Mouse (Mus musculus) cerebellum, adult 11-12 months (tissue): ENCODE measurements around the gene Gm20517.
A peak's percentile ranks its signal among the peaks of the same experiment; 100 is the strongest.
"Not testable (repeated sequence)": the region's sequence is repeated elsewhere in the genome, so short reads cannot be mapped to it uniquely, and the experiment has no call there.

Experiments used
- DNase-seq: peaks from one replicate; pipeline ENCODE4 v3.0.0; 2022

The Gm20517 gene

DNA sequence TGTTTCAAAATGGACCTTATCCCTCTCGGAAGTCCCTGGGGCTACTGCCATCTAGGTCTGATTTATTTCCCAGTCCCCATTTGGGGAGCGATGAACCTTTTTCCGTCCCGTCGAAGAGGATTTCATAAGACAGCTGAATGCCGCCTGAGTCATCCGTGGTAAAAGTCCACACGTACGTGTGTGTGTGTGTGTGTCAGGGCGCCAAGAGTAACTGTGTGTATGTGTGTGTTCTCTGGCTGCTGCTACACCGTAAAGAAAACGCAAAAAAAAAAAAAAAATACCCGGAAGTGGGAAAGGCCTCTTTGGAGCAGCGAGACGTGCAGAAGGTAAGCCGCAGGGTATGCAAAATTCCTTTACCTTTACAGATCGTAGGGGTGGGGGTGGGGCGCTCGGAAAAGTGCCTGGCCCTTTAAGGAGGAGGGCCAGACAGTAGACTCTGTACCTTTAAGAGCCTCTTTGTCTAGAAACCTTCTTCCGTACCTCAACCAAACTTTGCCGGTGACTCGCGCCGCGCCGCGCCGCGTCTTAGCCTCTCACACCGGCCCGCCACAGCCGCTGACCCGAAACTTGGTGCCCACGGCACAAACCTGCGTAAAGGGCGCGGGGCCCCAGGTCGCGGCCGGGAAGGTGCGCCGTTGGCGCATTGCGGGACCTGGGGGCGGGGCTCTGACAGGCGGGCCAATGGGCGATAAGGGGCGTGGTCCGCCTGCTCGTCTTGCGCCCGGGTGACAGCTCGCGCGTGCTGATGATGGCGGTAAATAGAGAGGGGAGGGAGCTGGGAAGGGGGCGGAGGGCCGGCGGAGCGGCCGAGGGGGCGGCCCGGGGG lies 17.7 kb downstream of the Gm20517 start:
- DNase-seq, result peak; percentile 95

DNA sequence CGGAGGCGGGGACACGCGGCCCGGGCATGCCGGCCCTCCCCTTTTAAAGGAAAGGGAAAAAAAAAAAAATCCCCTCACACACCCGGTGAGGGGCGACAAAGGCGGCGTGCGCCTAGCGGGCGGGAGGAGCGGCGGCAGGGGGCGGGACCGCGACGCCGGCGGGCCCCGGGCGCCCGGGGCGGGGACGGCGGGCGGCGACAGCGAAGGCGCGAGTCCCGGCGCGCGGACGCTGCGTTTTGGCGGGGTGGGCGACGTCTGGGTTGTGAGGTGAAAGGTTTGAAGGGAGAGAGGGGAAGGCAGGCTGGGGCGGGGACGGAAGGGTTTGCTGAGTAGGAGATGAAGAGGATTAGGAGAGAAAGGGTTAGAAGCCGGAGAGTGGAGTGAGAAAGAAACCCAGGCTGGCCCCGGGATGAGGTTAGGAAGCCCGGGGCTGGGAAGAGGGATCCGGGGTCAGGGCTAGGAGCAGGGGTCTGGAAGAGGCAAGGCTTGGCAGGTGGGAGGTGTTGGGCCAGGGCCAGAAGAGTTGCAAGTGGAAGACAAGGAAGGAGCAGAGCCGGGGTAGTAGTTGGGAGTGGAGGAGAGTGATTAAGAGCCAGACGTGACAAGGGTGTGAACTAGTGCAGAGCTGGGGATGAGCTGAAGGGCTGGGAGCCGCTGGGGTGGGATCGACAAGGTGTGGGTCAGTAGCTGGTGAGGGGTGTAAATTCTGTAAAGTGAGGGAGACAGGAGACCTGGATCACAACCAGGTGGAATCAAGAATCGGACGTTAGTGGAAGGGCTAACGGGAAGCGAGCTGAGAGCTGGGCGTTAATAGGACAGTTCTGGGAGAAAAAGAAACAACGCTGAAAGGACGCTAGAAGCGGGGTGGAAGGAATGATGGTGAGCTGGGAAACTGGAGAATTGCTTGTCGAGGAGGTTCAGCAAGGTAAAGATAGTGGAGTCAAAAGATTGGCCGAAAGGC lies 18.6 kb downstream of the Gm20517 start:
- DNase-seq, result peak; percentile 81

DNA sequence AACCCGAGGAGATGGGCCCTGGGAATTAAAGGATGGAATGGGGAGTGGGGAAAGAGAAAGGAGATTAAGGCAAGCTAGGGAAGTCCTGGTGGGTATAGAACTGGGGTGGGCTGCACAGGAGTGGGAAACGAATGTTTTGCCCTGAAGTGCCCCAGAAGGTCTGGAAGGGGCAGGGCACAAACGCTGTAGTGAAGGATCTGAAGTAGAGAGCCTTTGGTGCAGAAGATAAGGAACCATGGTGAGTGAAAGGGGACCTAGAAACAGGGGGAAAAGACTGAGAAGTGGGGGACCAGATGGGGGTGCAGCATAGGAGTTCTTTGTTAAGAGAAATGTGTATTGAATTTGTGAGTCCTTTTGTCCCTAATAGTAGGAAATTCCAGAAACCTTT lies 19.3 kb downstream of the Gm20517 start, which contains the start of gene Usp49:
Usp49 (plus strand) TSS at position 13 of the 388 bp plus-strand sequence.
- no peak for DNase-seq

DNA sequence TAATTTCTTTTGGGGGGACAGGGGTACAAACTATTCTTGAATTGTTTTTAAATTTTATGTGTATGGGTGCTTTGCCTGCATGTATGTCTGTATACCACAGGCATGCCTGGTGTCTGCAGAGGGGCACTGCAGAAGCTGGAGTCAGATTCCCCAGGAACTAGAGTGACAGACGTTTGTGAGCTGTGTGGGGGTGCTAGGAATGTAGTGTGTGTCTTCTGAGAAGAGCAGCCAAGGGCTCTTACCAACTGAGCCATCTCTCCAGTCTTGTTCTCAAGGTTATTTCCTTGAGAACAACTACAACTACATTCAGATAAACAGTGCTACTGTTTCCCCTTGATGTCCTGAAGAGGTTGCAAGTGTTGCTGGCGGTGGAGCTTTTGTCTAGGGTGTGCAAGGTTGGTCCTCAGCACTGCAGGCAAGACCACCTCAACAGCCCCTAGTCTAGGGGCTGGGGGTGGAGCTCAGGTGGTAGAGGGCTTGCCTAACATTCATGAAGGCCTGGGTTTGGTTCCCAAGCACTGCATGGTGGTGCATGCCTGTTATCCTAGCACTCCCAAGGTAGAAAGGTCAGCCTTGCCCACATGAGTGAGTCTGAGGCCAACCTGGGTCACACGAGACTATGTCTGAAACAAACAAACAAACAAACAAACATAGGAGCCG lies 20.9 kb downstream of the Gm20517 start:
- DNase-seq, result no peak

DNA sequence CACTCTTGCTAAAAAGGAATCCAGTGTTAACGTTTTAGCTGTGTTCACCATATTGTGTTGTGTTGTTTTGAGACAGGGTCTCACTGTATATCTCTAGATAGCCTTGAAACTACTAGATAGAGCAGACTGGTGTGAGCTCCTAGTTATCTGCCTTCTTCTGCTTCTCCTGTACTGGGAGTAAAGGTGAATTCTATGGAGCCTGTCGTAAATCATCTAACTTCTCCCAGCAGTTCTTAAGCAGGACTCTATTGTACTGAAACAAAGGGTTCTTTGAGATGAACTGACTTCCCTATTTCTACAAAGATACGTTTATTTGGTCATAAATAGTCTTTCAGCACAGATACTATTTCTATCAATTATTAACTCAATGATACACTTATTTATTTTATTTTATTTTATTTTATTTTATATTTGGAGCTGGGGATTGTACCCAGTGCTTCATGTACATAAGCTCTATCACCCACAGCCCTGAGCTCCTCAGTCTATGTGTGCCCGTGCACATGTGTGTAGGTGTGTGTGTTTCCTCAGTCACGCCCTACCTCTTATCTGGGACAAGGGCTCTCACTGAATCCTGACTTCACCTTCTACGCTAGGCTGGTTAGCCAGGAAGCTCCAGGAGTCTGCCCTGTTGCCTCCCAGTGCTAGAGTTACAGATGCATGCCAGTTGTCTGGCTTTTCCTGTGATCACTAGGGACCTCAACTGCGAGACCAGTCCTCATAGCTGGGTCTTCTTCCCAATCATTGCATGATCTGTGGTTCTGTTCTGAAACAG lies 22.8 kb downstream of the Gm20517 start:
- DNase-seq, result no peak

DNA sequence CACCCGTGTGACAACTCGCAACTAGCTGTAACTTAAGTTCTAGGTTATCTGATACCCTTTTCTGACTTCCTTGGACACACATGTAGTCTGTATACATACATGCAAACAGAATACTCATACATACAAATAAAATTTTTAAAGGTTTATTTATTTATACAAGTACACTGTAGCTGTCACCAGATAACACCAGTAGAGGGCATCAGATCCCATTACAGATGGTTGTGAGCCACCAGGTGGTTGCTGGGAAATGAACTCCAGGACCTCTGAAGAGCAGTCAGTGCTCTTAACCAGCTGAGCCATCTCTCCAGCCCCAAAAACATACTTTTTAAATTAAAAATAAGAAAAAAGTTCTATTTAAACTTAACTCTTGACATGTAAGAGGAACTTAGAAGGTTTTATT lies 31.6 kb downstream of the Gm20517 start:
- DNase-seq, result no peak

DNA sequence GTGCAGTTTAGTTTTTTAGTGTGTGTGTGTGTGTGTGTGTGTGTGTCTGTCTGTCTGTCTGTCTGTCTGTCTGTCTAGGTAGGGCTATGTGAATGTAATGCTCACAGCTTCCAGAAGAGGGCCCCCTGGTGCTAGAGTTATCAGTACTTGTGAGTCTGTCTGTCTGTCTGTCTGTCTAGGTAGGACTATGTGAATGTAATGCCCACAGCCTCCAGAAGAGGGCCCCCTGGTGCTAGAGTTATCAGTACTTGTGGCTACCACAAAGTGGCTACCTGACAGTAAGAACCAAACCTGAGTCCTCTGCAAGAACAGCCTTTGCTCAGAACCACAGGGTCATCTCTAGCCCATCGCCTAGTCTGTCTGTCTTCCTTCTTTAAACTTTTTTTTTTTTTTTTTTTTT lies 35.3 kb downstream of the Gm20517 start:
- no peak for DNase-seq

DNA sequence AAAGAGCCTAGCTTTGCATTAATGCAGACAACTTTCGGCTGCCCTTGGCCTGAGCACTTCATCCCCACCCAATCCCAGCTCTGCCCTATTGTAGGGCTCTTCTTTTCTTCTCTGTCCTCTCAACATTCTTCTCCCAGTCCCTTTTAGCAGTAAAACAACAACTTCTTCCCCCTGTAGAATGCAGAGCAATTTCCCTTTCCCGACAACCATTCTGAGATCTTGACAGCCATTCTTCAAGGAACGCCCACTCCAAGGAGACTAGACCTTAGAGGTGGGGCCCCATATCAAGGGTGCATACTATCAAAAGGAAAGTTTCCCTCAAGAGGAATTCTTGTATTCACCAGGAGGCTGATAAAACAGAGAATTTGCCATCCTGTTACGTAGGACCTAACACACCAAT lies 37.6 kb downstream of the Gm20517 start:
- no peak for DNase-seq

DNA sequence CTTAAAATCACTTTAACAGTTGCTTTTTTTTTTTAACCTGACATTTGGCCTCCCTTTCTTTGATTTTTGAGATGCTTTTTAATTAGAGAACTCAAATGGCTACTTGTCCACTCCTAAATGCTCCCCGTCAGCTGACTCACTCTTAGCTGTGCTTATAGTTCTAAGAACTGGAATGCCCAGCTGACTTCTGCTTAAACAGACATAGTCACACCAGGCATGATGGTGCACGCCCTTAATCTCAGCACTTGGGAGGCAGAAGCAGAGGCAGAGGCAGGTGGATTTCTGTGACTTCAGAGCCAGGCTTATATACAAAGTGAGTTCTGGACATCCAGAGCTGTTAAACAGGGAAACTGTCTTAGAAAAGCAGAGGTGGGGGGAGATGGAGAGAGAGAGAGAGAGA lies 40.6 kb downstream of the Gm20517 start:
- DNase-seq, result no peak

DNA sequence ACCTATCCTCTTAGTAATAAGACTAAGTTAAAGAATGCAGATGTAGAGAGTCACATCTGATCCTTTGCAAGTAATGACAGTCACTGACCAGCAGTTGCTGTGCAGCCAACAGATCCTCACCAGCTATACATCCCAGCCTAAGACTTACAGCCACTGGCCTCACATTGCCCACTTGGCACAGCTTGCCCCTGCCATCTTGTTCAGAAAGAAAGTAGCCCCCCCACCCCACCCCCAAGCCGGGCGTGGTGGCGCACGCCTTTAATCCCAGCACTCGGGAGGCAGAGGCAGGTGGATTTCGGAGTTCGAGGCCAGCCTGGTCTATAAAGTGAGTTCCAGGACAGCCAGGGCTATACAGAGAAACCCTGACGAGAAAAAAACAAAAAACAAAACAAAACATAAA lies 43.0 kb downstream of the Gm20517 start:
- not testable (repeated sequence) for DNase-seq

DNA sequence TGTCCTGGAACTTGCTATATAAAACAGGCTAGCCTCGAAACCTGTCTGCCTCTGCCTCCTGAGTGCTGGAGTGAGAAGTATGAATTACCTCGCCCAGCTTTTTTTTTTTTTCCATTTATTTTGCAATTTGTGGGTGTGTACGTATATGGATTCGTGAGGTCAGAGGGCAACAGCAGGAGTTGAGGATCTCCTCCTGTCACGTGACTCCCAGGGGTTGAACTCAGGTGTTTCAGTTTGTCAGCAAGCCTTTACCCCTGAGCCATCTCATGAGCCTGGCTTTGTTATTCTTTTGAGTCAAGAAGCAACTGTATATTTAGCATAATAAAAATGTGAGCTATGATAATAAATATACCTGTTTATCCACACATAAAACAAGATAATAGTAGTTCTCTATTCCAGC lies 44.3 kb downstream of the Gm20517 start:
- DNase-seq, result no peak

DNA sequence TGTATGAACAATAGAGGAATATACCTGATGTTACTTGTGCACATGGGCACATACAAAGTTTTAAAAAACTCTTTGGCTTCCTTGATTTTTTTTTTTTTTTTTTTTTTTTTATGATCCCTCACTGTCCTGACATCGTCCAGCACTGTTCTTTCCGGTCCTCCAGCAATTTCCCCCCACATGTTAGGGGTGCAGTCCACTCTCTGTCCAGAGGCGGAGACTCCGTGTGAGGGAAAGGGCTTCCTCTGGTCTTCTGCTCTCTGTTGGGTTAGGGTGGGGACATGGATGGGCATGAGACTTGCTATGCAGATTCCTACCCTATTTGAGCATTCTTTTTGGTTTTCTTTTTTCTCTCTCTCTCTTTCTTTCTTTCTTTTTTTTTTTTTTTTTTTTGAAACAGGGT lies 46.5 kb downstream of the Gm20517 start:
- no peak for DNase-seq

DNA sequence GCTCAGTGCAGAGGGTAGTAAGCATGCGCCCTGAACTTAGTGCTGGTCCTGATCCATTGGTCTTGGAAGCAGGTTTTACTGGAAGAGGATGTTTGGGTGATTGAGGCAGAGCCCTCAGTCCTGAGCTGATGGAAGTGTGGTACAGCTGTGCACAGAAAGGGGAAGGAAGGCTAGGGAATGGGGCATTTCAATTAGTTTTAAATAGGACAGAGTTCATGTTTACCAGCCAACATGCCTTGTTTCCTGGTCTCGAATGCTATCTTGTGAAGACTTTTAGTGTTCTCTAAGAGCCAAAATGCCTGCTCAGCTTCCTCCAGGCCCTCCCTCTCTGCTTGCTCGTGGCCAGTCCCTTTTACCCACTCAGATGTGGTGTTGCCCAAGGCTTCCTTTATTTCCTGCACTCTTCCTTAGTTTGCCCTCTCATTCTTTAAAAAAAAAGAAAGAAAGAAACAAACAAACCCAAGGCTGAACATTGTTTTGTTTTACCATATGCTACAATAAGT lies 47.4 kb downstream of the Gm20517 start:
- no peak for DNase-seq

DNA sequence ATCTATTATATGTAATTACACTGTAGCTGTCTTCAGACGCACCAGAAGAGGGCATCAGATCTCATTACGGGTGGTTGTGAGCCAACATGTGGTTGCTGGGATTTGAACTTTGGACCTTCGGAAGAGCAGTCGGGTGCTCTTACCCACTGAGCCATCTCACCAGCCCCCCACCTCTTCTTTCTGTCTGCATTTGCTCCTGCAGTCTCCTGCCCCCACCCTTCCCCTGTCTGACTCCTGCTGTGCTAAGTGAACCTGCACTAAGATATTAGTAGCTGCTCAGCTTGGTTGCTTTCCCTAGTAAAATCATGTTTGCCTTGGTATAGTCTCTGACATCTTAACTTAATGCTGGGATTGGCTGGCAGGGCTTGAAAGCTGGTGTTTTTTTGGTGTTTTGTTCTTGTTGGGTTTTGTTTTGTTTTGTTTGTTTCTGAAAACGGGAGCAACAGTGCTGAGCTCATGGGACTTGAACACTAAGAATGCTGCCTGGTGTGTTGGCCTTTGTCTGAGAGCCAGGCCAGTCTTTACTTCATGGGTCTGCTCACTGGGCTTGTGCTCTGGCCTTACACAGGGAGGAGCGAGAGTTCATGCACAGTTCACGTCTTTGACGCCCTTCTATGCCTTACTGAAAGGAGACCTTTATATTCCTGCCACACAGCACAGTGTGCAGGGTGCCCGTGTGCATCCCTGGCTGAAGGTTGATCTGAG lies 51.8 kb downstream of the Gm20517 start:
- DNase-seq, result no peak

DNA sequence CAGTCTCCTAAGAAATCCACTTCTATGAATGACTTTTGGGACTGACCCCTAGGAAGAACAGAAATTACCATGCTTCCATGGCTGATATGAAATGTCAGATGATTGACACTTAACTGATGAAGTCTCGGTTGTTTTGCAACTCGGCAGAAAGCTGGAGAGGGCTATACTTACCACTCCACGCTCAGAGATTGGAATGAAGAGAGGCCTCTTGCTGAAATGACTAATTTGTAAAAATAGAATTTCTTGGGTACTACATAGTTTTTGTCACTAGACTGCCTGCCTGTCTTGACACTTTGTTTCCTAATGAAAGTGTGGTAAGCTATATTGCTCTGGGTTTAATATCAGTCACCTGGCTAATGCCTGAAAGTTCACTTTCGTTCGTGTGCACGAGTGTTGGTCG lies 53.1 kb downstream of the Gm20517 start:
- no peak for DNase-seq

DNA sequence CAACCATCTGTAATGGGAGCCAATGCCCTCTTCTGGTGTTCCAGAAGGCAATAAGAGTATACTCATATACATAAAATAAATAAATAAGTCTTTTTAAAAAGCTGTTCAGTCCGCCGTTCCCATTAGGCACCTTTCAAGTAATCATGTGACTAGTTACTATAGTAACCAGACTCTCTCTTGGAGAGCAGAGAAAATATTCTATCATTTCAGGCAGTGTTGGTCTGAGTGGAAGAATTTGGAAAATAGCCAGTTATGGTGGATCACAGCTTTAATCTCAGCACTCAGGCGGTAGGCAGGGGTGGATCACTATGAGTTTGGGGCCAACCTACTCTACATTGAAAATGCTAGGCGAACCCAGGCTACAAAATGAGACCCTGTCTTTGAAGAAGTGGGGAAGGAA lies 57.8 kb downstream of the Gm20517 start:
- no peak for DNase-seq

DNA sequence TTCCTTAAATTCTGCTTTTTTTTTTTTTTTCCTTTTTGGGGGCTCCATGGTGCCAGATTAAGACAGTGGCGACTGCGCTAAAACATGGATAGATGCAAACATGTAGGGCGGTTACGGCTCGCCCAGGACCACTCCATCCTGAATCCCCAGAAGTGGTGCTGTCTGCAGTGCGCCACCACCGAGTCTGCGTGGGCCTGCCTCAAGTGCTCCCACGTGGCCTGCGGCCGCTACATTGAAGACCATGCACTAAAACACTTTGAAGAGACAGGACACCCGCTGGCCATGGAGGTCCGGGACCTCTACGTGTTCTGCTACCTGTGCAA lies 60.6 kb downstream of the Gm20517 start:
- DNase-seq, result no peak

DNA sequence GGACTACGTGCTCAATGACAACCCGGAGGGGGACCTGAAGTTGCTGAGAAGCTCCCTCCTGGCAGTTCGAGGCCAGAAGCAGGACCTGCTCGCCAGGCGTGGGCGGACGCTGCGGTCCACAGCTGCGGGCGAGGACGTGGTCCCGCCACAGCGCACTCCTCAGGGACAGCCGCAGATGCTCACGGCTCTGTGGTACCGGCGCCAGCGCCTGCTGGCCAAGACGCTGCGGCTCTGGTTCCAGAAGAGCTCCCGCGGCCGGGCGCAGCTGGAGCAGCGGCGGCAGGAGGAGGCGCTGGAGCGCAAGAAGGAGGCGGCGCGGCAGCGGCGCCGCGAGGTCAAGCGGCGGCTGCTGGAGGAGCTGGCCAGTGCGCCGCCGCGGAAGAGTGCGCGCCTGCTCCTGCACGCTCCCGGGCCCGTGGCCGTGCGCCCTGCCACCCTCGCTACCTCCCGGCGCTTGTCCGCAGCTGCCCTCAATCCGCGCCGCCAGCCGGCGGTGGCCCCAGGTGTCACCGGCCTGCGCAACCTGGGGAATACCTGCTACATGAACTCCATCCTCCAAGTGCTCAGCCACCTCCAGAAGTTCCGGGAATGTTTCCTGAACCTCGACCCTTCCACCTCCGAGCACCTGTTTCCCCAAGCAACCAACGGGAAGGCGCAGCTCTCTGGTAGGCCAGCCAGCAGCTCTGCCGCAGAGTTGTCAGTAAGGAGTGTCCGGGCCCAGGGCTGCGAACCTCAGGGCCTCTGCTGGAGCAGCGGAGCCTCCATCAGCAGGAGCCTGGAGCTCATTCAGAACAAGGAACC lies 61.1 kb downstream of the Gm20517 start:
- peak; percentile 42 for DNase-seq

DNA sequence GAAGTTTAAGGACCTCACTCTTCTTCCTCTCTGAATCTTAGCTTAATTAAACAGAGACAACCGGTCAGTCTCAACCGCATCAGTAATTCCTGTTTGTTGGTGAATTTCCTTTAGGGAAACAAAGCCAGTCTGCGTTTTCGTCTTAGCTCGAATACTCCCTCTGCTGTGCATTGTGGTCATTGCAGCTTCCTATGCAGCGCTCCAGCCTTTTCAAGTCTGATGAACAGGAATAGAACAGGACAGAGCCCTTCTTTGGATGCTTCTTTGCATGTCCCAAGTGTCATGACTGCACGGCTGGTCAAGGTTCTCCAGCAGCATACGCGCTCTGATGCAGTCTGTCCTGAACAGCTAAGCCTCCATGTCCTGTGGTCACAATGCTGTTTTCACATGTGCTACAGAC lies 65.2 kb downstream of the Gm20517 start:
- DNase-seq, result peak; percentile 45

DNA sequence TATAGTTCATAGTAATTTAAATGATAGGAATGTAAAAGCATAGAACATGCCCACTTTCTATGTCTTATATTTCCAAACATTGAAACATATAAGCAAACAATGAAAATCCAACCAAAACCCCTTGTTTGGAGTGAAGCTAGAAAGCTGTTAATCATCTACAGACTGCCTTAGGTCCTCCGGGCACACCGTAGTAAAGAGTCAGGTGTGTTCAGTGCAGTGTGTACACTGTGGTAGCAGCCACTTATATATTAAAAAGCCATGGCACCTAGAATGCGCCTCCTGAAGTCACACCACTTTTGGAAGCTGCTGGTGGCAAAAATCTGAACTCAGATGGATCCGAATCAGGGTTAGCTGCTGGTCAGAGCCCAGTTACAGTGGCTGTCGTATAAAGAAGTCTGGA lies 66.8 kb downstream of the Gm20517 start:
- no peak for DNase-seq

DNA sequence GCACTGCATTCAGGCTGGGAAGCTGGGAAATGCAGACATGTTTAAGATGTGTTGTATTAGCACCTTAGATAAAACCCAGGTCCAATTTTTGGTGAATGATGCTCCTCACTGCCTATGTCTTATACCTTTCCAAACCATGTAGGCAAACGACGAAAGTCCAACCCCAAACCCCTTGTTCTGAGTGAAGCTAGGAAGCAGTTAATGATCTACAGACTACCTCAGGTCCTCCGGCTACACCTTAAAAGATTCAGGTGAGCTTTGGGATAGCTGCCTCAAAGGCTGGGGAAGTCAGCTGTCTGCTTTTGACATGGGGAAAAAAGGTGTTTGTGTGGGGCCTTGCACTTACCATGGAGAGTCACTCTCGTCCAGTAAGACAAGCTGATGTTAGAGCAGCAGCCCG lies 67.3 kb downstream of the Gm20517 start:
- DNase-seq, result no peak
